Mouse (Mus musculus): ENCODE results near the gene Ephb2.

- TF ChIP-seq ZNF384 (IDR thresholded peaks at IDR 0.05; ENCODE audit: low read depth, low read length) (no peak), ZC3H11A (IDR thresholded peaks at IDR 0.05; ENCODE audit: borderline replicate concordance, low read depth, low read length) (no peak), MAFK (IDR thresholded peaks at IDR 0.05; ENCODE audit: insufficient read depth, low read depth, low read length) (no peak)
These were observed 37.9 kb downstream of the Ephb2 start for GRCm38 (mm10) chr4:136797677-136798569.

Data from ES-E14 (cell line).